8 mouse cellular contexts compared by ENCODE assay signal in genomic region chr5:90367067-90367303, GRCm38 (mm10). TPM values are rescaled to one million over a fixed set of nuclear protein-coding genes. Genes with fewer than 3 reads are reported as not detected.
DNase-seq lines count a peak whose midpoint lies in the region; ATAC-seq and TF ChIP-seq lines count a peak whose summit lies in the region.

Gm9958 (plus strand) TSS chr5:90367204.

- peak within 1 kb of the TSS; percentile 76 to 97 for H3K4me3 ChIP-seq in heart, embryonic 14.5 days (ENCODE audit: control insufficient read depth in 1 of 2, insufficient read depth in 1 of 2, low read depth in 1 of 2, low read length in 2 of 2)
- H3K4me3 ChIP-seq in CH12.LX (replicated peaks in 1 of 3; ENCODE audit: low read depth in 2 of 3, low read length in 2 of 3, poor library complexity in 1 of 3), result peak within 1 kb of the TSS; percentile 98 to 100 (median 99)
- peak within 1 kb of the TSS; percentile 96 for H3K4me3 ChIP-seq in embryonic facial prominence, embryonic 14.5 days (ENCODE audit: low read depth, low read length)
- H3K4me3 ChIP-seq in liver, embryonic 11.5 days (ENCODE audit: low read depth, low read length), result peak within 1 kb of the TSS; percentile 96

- peak within 1 kb of the TSS; percentile 100 for H3K9ac ChIP-seq in heart, embryonic 14.5 days (ENCODE audit: low read length)
- peak within 1 kb of the TSS; percentile 85 for H3K9ac ChIP-seq in CH12.LX (ENCODE audit: insufficient read depth, low read depth)
- peak within 1 kb of the TSS; percentile 99 for H3K9ac ChIP-seq in embryonic facial prominence, embryonic 14.5 days (ENCODE audit: low read depth, low read length)
- H3K9ac ChIP-seq in liver, embryonic 11.5 days (ENCODE audit: low read depth, low read length), result peak within 1 kb of the TSS; percentile 99

- in situ Hi-C loops in CH12.LX (cut with MboI; ENCODE audit: low pct_ligation_motif_present, low pct_unique_long_range_greater_than_20kb, low sequenced_read_pairs), result loop anchor here (10.0 kb wide), 1 partner anchor 142 kb away; the partner anchor contains the start of gene Cox18

- peaks cover 15% of the 10 kb centered on the region for H3K36me3 ChIP-seq in heart, embryonic 14.5 days (ENCODE audit: control insufficient read depth, insufficient read depth, low read length)
- H3K36me3 ChIP-seq in CH12.LX (replicated peaks in 1 of 2; ENCODE audit: control insufficient read depth in 1 of 2, insufficient read depth in 1 of 2, low read length in 1 of 2), result peaks cover 0 to 14% of the 10 kb centered on the region in 2 experiments
- peaks cover 7% of the 10 kb centered on the region; the same call in 1 of the 2 replicates for H3K36me3 ChIP-seq in embryonic facial prominence, embryonic 14.5 days (ENCODE audit: control insufficient read depth, insufficient read depth, low read length)
- no peaks in the 10 kb centered on the region; the same call in 1 of the 2 replicates for H3K36me3 ChIP-seq in liver, embryonic 11.5 days (ENCODE audit: control insufficient read depth, insufficient read depth, low read length)

- no peak for DNase-seq in heart, adult 18-20 months
- peak; percentile 11 for DNase-seq in CH12.LX (ENCODE audit: extremely low read depth)
- DNase-seq in embryonic facial prominence, embryonic 14.5 days (ENCODE audit: low spot score), result peak; percentile 17
- DNase-seq in liver, embryonic 11.5 days (ENCODE audit: low spot score), result no peak
- DNase-seq in yolk sac, embryonic 10.5 days (ENCODE audit: low spot score), result no peak
- no peak for DNase-seq in left cerebral cortex, adult 8-10 months (ENCODE audit: low spot score in 2 of 2)
- DNase-seq in frontal cortex, postnatal 25 days (ENCODE audit: low spot score in 2 of 2), result no peak

- H3K79me2 ChIP-seq in CH12.LX (replicated peaks; ENCODE audit: control insufficient read depth, extremely low read depth, insufficient read depth, poor library complexity, severe bottlenecking), result peaks cover 41% of the 10 kb centered on the region

- H3K27me3 ChIP-seq in heart, embryonic 14.5 days (ENCODE audit: control insufficient read depth, insufficient read depth, low read length), result no peaks in the 10 kb centered on the region
- H3K27me3 ChIP-seq in CH12.LX (replicated peaks), result no peaks in the 10 kb centered on the region
- H3K27me3 ChIP-seq in embryonic facial prominence, embryonic 14.5 days (replicated peaks; ENCODE audit: control insufficient read depth, insufficient read depth, low read length), result no peaks in the 10 kb centered on the region
- H3K27me3 ChIP-seq in liver, embryonic 11.5 days (replicated peaks; ENCODE audit: control insufficient read depth, insufficient read depth, low read length), result no peaks in the 10 kb centered on the region

- H3K4me1 ChIP-seq in heart, embryonic 14.5 days (ENCODE audit: control insufficient read depth in 2 of 2, insufficient read depth in 2 of 2, low read length in 2 of 2), result peaks cover 0 to 30% of the 10 kb centered on the region in 2 experiments; a peak in 3 of 4 replicates
- peaks cover 0 to 27% of the 10 kb centered on the region in 2 experiments; a peak in 2 of 4 replicates for H3K4me1 ChIP-seq in CH12.LX (ENCODE audit: control insufficient read depth in 1 of 2, insufficient read depth in 2 of 2)
- H3K4me1 ChIP-seq in embryonic facial prominence, embryonic 14.5 days (ENCODE audit: control insufficient read depth, insufficient read depth, low read length), result peaks cover 18% of the 10 kb centered on the region
- peaks cover 15% of the 10 kb centered on the region for H3K4me1 ChIP-seq in liver, embryonic 11.5 days (replicated peaks; ENCODE audit: control insufficient read depth, insufficient read depth, low read length)

- TF ChIP-seq CTCF in CH12.LX (conservative IDR thresholded peaks at IDR 0.05 in 1 of 2, IDR thresholded peaks at IDR 0.05 in 1 of 2; ENCODE audit: low read depth in 2 of 2, low read length in 2 of 2), result no peak

- dilution Hi-C loops in CH12.LX (cut with MboI; ENCODE audit: extremely low pct_ligation_motif_present, extremely low pct_unique_long_range_greater_than_20kb, low sequenced_read_pairs), result no loop called here

- peak within 1 kb of the TSS; percentile 82 for H3K4me2 ChIP-seq in heart, embryonic 14.5 days (ENCODE audit: low read length)
- peak within 1 kb of the TSS; percentile 82 for H3K4me2 ChIP-seq in CH12.LX (ENCODE audit: insufficient read depth, low read depth, poor library complexity, severe bottlenecking)
- H3K4me2 ChIP-seq in embryonic facial prominence, embryonic 14.5 days (ENCODE audit: low read depth, low read length), result peak within 1 kb of the TSS; percentile 74
- H3K4me2 ChIP-seq in liver, embryonic 11.5 days, result peak within 1 kb of the TSS; percentile 83

- no peak for TF ChIP-seq POLR2A in CH12.LX (IDR thresholded peaks at IDR 0.05; ENCODE audit: low read depth, low read length)

- 0 out of 2 replicates have a peak, but pooled peaks cover 4% of the 10 kb centered on the region for H3K9me3 ChIP-seq in heart, embryonic 14.5 days (ENCODE audit: control insufficient read depth, low read length)
- peaks cover 5% of the 10 kb centered on the region for H3K9me3 ChIP-seq in CH12.LX (replicated peaks; ENCODE audit: low read length)
- H3K9me3 ChIP-seq in embryonic facial prominence, embryonic 14.5 days (ENCODE audit: control insufficient read depth, low read length), result no peaks in the 10 kb centered on the region
- H3K9me3 ChIP-seq in liver, embryonic 11.5 days (ENCODE audit: control insufficient read depth, low read length), result no peaks in the 10 kb centered on the region

- no peak for TF ChIP-seq EP300 in CH12.LX (IDR thresholded peaks at IDR 0.05; ENCODE audit: low read length)

- no peak for ATAC-seq in heart, embryonic 14.5 days (ENCODE audit: insufficient number of reproducible peaks, insufficient read depth, low FRiP score, low read depth)
- no peak for ATAC-seq in embryonic facial prominence, embryonic 14.5 days (ENCODE audit: low read depth)
- ATAC-seq in liver, embryonic 11.5 days (replicated peaks; ENCODE audit: low FRiP score), result no peak

- TF ChIP-seq RAD21 in CH12.LX (IDR thresholded peaks at IDR 0.05; ENCODE audit: low read depth, low read length), result no peak

- peak within 1 kb of the TSS; percentile 100 for H3K27ac ChIP-seq in heart, embryonic 14.5 days (replicated peaks in 1 of 2; ENCODE audit: control insufficient read depth in 1 of 2, insufficient read depth in 1 of 2, low read depth in 2 of 2, low read length in 2 of 2)
- peak within 1 kb of the TSS; percentile 78 for H3K27ac ChIP-seq in CH12.LX (ENCODE audit: insufficient read depth, low read depth)
- H3K27ac ChIP-seq in embryonic facial prominence, embryonic 14.5 days (replicated peaks; ENCODE audit: low read depth, low read length), result peak within 1 kb of the TSS; percentile 100
- peak within 1 kb of the TSS; percentile 98 for H3K27ac ChIP-seq in liver, embryonic 11.5 days (ENCODE audit: low read depth, low read length)

- WGBS in heart, embryonic 14.5 days, result 1% methylated on average over 7 of the region's 7 CpGs
- WGBS in embryonic facial prominence, embryonic 14.5 days, result under 1% methylated on average over 7 of the region's 7 CpGs
- 1% methylated on average over 7 of the region's 7 CpGs for WGBS in liver, embryonic 11.5 days

TF ChIP-seq in CH12.LX, 34 proteins besides CTCF, POLR2A, EP300 and RAD21:
- no peak for TF ChIP-seq SIN3A (IDR thresholded peaks at IDR 0.05; ENCODE audit: low read length)
- peak; percentile 51; the same call in 1 of the 2 replicates for TF ChIP-seq CHD1 (IDR thresholded peaks at IDR 0.05; ENCODE audit: low read depth, low read length)

RNA-seq across cellular contexts. Expression of gene Gm9958, which starts in this region (rescaled TPM):
- polyA plus RNA-seq in heart, embryonic 14.5 days (2014; fragmentation: Nextera tagmentation; extraction: Ambion mirVana), result 3.1 and 3.5 TPM in 2 replicates
- total RNA-seq in heart, adult 18-20 months (2021), result under 1 TPM; 0.55 to 0.67 TPM
- total RNA-seq in CH12.LX (2012; rRNA removed) (0.67 and 1.2 TPM in 2 replicates), CH12.LX (2014; rRNA removed) (1.3 and 1.9 TPM in 2 replicates)
- polyA plus RNA-seq in CH12.LX (2012; ENCODE audit: insufficient read length, low read depth), result 0.82 and 1.3 TPM in 2 replicates
- 4.2 and 5.0 TPM in 2 replicates for polyA plus RNA-seq in embryonic facial prominence, embryonic 14.5 days (2014; fragmentation: Nextera tagmentation; extraction: Ambion mirVana)
- 3.8 and 4.1 TPM in 2 replicates for polyA plus RNA-seq in liver, embryonic 11.5 days (2014; fragmentation: Nextera tagmentation; extraction: Ambion mirVana)
- 1 to 10 TPM; 1.5 to 3.1 (median 2.2) TPM for total RNA-seq in left cerebral cortex, adult 8-10 months (2022)

Comparison
In these comparisons a context has a peak if more than half of its experiments do, and no peak if none do; other contexts are left out.
1. DNase-seq: peak in CH12.LX (single experiment) and embryonic facial prominence, embryonic 14.5 days (single experiment); none in heart, adult 18-20 months (0 of 2), liver, embryonic 11.5 days (single experiment), yolk sac, embryonic 10.5 days (single experiment), left cerebral cortex, adult 8-10 months (0 of 2) and frontal cortex, postnatal 25 days (0 of 2).
2. Peak in every context shown above with its lines, with median percentiles within 50 percentile points of each other: H3K27ac ChIP-seq, H3K4me2 ChIP-seq, H3K4me3 ChIP-seq and H3K9ac ChIP-seq.